Mouse (Mus musculus) urinary bladder, postnatal 14 days (tissue): ENCODE measurements around the gene Clec12a.
"Not testable (repeated sequence)": the region's sequence is repeated elsewhere in the genome, so short reads cannot be mapped to it uniquely, and the experiment has no call there.

Experiments used
- DNase-seq: peaks from one replicate; pipeline ENCODE4 v3.0.0; 2021; ENCODE audit warnings: low spot score

Clec12a gene

GRCm38 (mm10) chr6:129342391-129342790 is at the start of gene Clec12a:
Gene Clec12a, plus strand, starts transcription at chr6:129342691.
- not testable (repeated sequence) for DNase-seq

GRCm38 (mm10) chr6:129304180-129304579 is 38.3 kb upstream of the Clec12a start:
- DNase-seq, result no peak

- no peak for DNase-seq
Measured at GRCm38 (mm10) chr6:129312499-129312898, 30.0 kb upstream of the Clec12a start.

GRCm38 (mm10) chr6:129314655-129315168 is 27.8 kb upstream of the Clec12a start:
- no peak for DNase-seq

GRCm38 (mm10) chr6:129315698-129316097 is 26.8 kb upstream of the Clec12a start:
- no peak for DNase-seq

- DNase-seq, result no peak
Measured at GRCm38 (mm10) chr6:129316463-129316862, 26.0 kb upstream of the Clec12a start.

- no peak for DNase-seq
Measured at GRCm38 (mm10) chr6:129318395-129318794, 24.1 kb upstream of the Clec12a start.

- no peak for DNase-seq
Measured at GRCm38 (mm10) chr6:129319331-129319730, 23.2 kb upstream of the Clec12a start.

GRCm38 (mm10) chr6:129326016-129326415 is 16.5 kb upstream of the Clec12a start:
- DNase-seq, result no peak

GRCm38 (mm10) chr6:129326568-129327150 is 15.8 kb upstream of the Clec12a start:
- no peak for DNase-seq

- no peak for DNase-seq
Measured at GRCm38 (mm10) chr6:129331610-129332009, 10.9 kb upstream of the Clec12a start, which contains the start of gene 4922502D21Rik. Gene 4922502D21Rik, minus strand, starts transcription at chr6:129331796.

- DNase-seq, result peak; percentile 44
Measured at GRCm38 (mm10) chr6:129333674-129334078, 8.8 kb upstream of the Clec12a start.

- DNase-seq, result no peak
Measured at GRCm38 (mm10) chr6:129337751-129338150, 4.7 kb upstream of the Clec12a start.

GRCm38 (mm10) chr6:129344408-129344807 is 1.9 kb downstream of the Clec12a start:
- no peak for DNase-seq

GRCm38 (mm10) chr6:129349524-129350352 is 7.2 kb downstream of the Clec12a start:
- peak; percentile 24 for DNase-seq

GRCm38 (mm10) chr6:129351091-129351490 is 8.6 kb downstream of the Clec12a start:
- DNase-seq, result no peak

GRCm38 (mm10) chr6:129355774-129356173 is 13.3 kb downstream of the Clec12a start:
- no peak for DNase-seq

- no peak for DNase-seq
Measured at GRCm38 (mm10) chr6:129356430-129356829, 13.9 kb downstream of the Clec12a start.

GRCm38 (mm10) chr6:129359515-129359914 is 17.0 kb downstream of the Clec12a start:
- no peak for DNase-seq

- no peak for DNase-seq
Measured at GRCm38 (mm10) chr6:129363942-129364341, 21.5 kb downstream of the Clec12a start.

- DNase-seq, result peak; percentile 9
Measured at GRCm38 (mm10) chr6:129365959-129366359, 23.5 kb downstream of the Clec12a start.

- DNase-seq, result no peak
Measured at GRCm38 (mm10) chr6:129369374-129370132, 27.1 kb downstream of the Clec12a start.
